Mouse (Mus musculus) kidney, adult 9 months (tissue): Measurements from ENCODE around the gene Entpd7.

Source experiments
- DNase-seq: peaks from one replicate; pipeline ENCODE4 v3.0.0; 2022

Gene Entpd7

GRCm38 (mm10) chr19:43674730-43675524 lies 14.5 kb upstream of the Entpd7 start, which contains the start of gene Slc25a28:
TSS of gene Slc25a28 (minus strand) at chr19:43674881.
- DNase-seq = peak; percentile 100

DNA sequence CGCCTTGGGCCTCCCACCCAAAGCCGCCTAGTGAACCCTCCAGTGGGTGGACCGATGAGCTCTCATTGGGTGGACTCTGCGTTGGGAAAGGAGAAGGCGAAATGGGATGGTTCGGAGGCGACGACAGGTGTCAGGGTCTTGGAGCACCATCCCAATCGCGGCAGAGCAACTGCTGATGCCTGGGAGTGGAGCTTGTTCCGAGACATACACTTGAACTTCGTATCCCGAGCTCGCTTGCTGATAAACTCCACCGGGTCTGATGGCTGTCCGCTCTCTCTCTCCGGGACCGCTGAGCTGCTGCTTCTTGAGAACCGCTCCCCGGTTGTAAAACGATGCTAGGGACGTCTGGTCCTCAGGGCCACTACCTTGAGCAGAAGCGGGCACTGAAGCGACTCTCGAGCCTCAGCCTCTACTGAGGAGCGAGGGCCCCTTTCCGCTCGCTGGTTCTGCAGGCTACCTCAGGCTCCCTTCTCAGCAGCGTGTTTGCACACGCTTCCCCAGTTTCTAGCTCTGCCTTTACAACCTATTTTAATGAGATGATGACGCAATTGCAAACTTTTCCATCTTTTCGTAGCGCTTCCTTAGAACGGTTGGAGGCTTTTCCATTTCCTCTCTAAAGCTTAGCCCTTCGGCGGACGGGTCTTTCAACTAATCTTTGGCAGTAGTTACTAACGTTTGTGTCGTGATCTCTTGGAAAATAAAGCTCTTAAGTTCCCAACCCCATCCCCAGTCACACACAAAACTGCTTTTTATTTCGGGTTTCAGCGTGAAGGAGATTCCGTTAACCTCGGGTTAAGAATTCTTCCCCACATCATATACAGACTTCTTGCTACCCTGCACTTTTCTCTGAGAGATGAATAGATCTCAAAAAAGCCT lies 13.7 kb upstream of the Entpd7 start:
- DNase-seq = no peak

- no peak for DNase-seq
Measured at GRCm38 (mm10) chr19:43678467-43679003, 10.9 kb upstream of the Entpd7 start.

GRCm38 (mm10) chr19:43679474-43679981 lies 9.9 kb upstream of the Entpd7 start:
- DNase-seq = no peak

GRCm38 (mm10) chr19:43681541-43681940 lies 7.9 kb upstream of the Entpd7 start:
- DNase-seq = no peak

GRCm38 (mm10) chr19:43692815-43693214 lies 3.3 kb downstream of the Entpd7 start:
- peak; percentile 62 for DNase-seq

GRCm38 (mm10) chr19:43695514-43695964 lies 6.1 kb downstream of the Entpd7 start:
- DNase-seq = no peak

GRCm38 (mm10) chr19:43697666-43698370 lies 8.3 kb downstream of the Entpd7 start:
- peak; percentile 38 for DNase-seq

GRCm38 (mm10) chr19:43699021-43699762 lies 9.7 kb downstream of the Entpd7 start:
- no peak for DNase-seq

DNA sequence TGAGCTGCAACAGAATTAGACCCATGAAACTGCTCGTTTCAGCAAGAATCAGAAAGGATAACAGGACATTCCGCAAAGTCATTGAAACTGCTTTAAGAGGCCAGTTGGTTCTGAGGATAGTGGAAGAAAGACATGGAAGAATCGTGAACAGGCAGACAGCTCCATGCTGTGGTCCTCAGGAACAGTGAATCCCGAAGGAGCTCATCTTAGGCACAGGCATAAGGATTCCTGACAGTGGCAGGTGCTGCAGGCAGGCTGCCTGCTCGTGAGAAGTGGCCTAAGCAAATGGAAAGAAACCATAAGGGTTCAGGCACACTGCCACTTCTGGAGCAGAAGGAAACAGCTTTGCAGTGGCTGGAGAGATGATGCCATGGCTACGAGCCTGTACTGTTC lies 10.3 kb downstream of the Entpd7 start:
- no peak for DNase-seq

GRCm38 (mm10) chr19:43704211-43704610 lies 14.7 kb downstream of the Entpd7 start:
- DNase-seq = peak; percentile 77

DNA sequence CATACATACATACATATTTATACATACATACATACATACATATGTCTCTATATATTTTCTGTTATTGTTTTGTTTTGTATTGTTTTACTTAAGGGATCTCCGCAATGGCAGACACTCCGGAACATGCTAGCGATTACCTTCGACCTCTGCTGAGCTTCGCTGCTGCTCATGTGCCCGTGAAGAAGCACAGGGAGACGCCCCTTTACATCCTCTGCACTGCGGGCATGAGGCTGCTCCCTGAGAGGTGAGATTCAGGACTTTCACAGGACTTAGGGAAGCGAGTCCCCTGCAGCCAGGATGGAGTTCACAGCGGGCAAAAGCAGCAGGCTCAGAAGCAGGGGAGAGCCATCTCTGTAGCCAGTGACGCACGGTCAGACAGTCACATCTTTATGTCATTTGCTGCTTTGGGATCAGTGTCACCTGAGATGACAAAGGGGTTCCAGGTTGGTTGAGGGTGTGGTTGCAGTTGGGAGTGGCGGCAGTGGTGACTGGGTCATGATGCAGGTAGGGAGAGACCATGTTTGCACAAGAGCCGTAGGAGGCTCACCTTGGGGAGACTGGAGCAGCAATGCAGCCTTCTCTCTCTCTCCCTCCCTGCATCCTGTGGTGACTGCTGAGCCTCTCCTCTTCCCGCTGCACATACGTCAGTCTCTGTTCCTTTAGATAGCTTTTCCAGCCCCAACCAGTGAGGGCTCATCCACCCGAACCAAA lies 15.5 kb downstream of the Entpd7 start:
- DNase-seq = peak; percentile 40

DNA sequence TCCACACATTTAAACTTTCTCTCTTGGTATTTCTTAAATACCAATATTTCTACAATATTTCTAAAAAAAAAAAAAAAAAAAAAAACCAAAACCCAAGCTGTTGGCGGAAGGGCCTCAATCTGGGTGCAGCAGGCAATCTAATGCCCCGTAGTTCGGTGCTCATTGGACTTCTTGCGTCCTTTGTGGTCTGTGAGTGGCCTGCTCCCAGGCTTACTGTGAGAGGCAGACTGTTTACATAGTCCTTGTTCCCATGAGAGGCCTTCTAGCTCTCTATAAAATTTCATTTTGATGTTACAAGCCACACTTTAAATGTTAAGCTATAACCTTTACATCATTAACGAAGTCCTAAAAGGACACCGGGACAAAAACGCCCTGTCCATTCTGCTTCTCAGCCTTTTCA lies 18.7 kb downstream of the Entpd7 start:
- DNase-seq = no peak

DNA sequence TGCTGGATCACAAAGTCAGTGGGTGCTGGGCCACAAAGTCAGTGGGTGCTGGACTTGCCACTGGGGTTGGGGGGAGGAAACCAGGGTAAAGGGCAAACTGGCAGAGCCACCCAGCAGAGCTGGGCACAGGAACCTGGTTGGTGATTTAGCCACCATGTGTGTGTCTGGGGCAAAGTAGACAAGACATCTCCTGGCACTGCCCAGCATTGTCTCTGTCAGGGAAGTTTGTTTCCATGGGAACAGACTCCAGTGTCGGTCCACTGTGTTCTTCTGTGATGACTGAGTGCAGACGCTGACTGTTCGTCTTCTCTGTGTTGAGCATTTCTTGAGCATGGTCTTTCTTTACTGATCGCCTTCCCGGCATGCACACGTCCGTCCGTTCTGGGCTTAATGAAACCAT lies 19.8 kb downstream of the Entpd7 start:
- peak; percentile 65 for DNase-seq

- DNase-seq = peak; percentile 65
Measured at GRCm38 (mm10) chr19:43711159-43711916, 21.9 kb downstream of the Entpd7 start.

GRCm38 (mm10) chr19:43711971-43712370 lies 22.5 kb downstream of the Entpd7 start:
- DNase-seq = peak; percentile 62

DNA sequence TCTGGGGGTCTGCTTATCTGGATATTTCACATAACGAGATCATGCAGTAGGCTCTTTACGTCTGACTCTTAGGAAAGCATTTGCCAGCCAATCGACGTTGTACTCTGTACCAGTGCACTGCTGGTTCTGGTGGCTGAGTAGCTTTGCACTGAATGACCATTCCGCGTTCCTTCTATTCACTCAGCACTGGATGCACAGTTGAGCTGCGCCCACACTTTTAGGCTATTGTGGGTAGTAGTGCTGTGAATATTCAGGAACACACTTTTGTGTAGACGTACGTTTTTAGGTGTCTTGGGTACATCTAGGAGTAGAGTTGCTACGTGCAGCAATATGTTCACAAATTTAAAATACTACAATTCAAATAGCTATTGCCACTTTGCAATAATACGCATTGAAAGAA lies 30.6 kb downstream of the Entpd7 start:
- DNase-seq = no peak

GRCm38 (mm10) chr19:43722891-43723290 lies 33.4 kb downstream of the Entpd7 start:
- DNase-seq = no peak

- DNase-seq = no peak
Measured at GRCm38 (mm10) chr19:43723501-43723900, 34.0 kb downstream of the Entpd7 start.

GRCm38 (mm10) chr19:43724194-43724593 lies 34.7 kb downstream of the Entpd7 start:
- DNase-seq = no peak
